Mouse (Mus musculus) stomach, postnatal 0 days (tissue): ENCODE results near the gene Lrmda.

Experiments
- CTCF ChIP-seq: IDR thresholded peaks from 2 replicates; pipeline ENCODE4 v1.5.1; 2016; ENCODE audit warnings: antibody characterized with exemption, low read depth, mild to moderate bottlenecking, moderate library complexity
- EP300 ChIP-seq: optimal IDR thresholded peaks from 2 replicates; pipeline ENCODE3; 2016; ENCODE audit warnings: antibody characterized with exemption

GRCm38 (mm10) chr14:22074229-22074628 lies 54.7 kb downstream of the Lrmda start:
- TF ChIP-seq CTCF (no peak), EP300 (no peak)
